Mouse (Mus musculus) kidney, embryonic 16.5 days (tissue): ENCODE measurements around the gene Slc39a7. TPM values are rescaled to one million over a fixed set of nuclear protein-coding genes. Genes with fewer than 3 reads are reported as not detected.
"Not testable (repeated sequence)": the region's sequence is repeated elsewhere in the genome, so short reads cannot be mapped to it uniquely, and the experiment has no call there.

Experiments used
- ATAC-seq: fragments of 200-750 bp; cut with Nextera tagmentation; 2 replicates; pipeline ENCODE4 v1.8.0; 2017; ENCODE audit warnings: moderate TSS enrichment; ENCODE audit not compliant: low FRiP score, low TSS enrichment
- H3K27ac ChIP-seq: fragments of 300-500 bp; sonication (generic); 2 replicates; pipeline ENCODE4 v1.5.1; 2014; ENCODE audit warnings: low read length
- H3K27me3 ChIP-seq: fragments of 300-500 bp; sonication (generic); 2 replicates; pipeline ENCODE4 v1.6.1; 2014; ENCODE audit warnings: low read length, control low read depth, mixed read lengths; ENCODE audit not compliant: insufficient read depth
- H3K36me3 ChIP-seq: fragments of 300-500 bp; sonication (generic); 2 replicates; pipeline ENCODE4 v1.6.1; 2014; ENCODE audit warnings: low read length, control low read depth, mixed read lengths; ENCODE audit not compliant: insufficient read depth
- H3K4me1 ChIP-seq: fragments of 300-500 bp; sonication (generic); 2 replicates; pipeline ENCODE4 v1.6.1; 2014; ENCODE audit warnings: low read length, control low read depth, mixed read lengths; ENCODE audit not compliant: insufficient read depth
- H3K4me2 ChIP-seq: fragments of 300-500 bp; sonication (generic); replicated peaks from 2 replicates; pipeline ENCODE4 v1.6.1; 2014; ENCODE audit warnings: low read depth, low read length
- H3K4me3 ChIP-seq: fragments of 300-500 bp; sonication (generic); 2 replicates; pipeline ENCODE4 v1.5.1; 2014; ENCODE audit warnings: mild to moderate bottlenecking, low read length
- H3K9ac ChIP-seq: fragments of 300-500 bp; sonication (generic); replicated peaks from 2 replicates; pipeline ENCODE4 v1.6.1; 2014; ENCODE audit warnings: low read length
- H3K9me3 ChIP-seq: fragments of 300-500 bp; sonication (generic); 2 replicates; pipeline ENCODE4 v1.6.1; 2016; ENCODE audit warnings: low read length, control low read depth
- WGBS: fragments of 180-500 bp; shearing (Covaris S2); extraction: QIAGEN DNeasy Blood & Tissue Kit; methylation state at CpG from one replicate; pipeline ENCODE4 v1.1.7; 2014; 5-methylcytosine and 5-hydroxymethylcytosine counted together
- polyA plus RNA-seq: library from polyadenylated mRNA; unstranded; fragments of >200 nt; fragmentation: Nextera tagmentation; extraction: Ambion mirVana; gene quantifications from 2 replicates; pipeline ENCODE4 v1.2.1, GENCODE M21; 2015

Slc39a7 gene
- polyA plus RNA-seq, 1 experiment from 2014 or later: 231 TPM

GRCm38 (mm10) chr17:34006570-34006969 is 24.9 kb downstream of the Slc39a7 start:
- H3K9me3 ChIP-seq: no peaks in the 10 kb centered on the region
- no peak overlapping the region for H3K4me3 ChIP-seq
- no peaks in the 10 kb centered on the region for H3K4me1 ChIP-seq
- no peak overlapping the region for H3K9ac ChIP-seq
- H3K36me3 ChIP-seq: no peaks in the 10 kb centered on the region
- no peak overlapping the region for H3K27ac ChIP-seq
- peaks cover 14% of the 10 kb centered on the region for H3K27me3 ChIP-seq
- ATAC-seq: no peak
- WGBS: 46% methylated on average over 2 of the region's 2 CpGs
- no peak overlapping the region for H3K4me2 ChIP-seq

GRCm38 (mm10) chr17:34003426-34003825 is 28.1 kb downstream of the Slc39a7 start:
- H3K36me3 ChIP-seq: no peaks in the 10 kb centered on the region
- ATAC-seq: no peak
- H3K9ac ChIP-seq: no peak overlapping the region
- 0 out of 2 replicates have a peak, but pooled peaks cover 4% of the 10 kb centered on the region for H3K4me1 ChIP-seq
- no peak overlapping the region for H3K27ac ChIP-seq
- H3K27me3 ChIP-seq: peaks cover 41% of the 10 kb centered on the region
- H3K4me3 ChIP-seq: no peak overlapping the region
- WGBS: 2% methylated on average over 5 of the region's 5 CpGs
- H3K4me2 ChIP-seq: no peak overlapping the region
- H3K9me3 ChIP-seq: no peaks in the 10 kb centered on the region

GRCm38 (mm10) chr17:34000796-34001195 is 30.7 kb downstream of the Slc39a7 start:
- H3K9me3 ChIP-seq, H3K27ac ChIP-seq, H3K36me3 ChIP-seq, H3K4me3 ChIP-seq, ATAC-seq, H3K4me1 ChIP-seq, H3K9ac ChIP-seq: not testable (repeated sequence)
- Histone ChIP-seq H3K27me3 (peaks cover 42% of the 10 kb centered on the region), H3K4me2 (peak overlapping the region; percentile 98; the same call in 1 of the 2 replicates)
- WGBS: 71% methylated on average over 2 of the region's 2 CpGs

GRCm38 (mm10) chr17:34000150-34000537 is 31.3 kb downstream of the Slc39a7 start, which contains the start of gene H2-K1:
Gene H2-K1 (minus strand): TSS chr17:34000347.
- ATAC-seq: peak; percentile 90
- H3K36me3 ChIP-seq: no peaks in the 10 kb centered on the region
- H3K27ac ChIP-seq: no peak within 1 kb of the TSS
- WGBS: 0% methylated on average over 27 of the region's 30 CpGs
- H3K4me3 ChIP-seq: peak within 1 kb of the TSS; percentile 61
- H3K4me1 ChIP-seq: 0 out of 2 replicates have a peak, but pooled peaks cover 4% of the 10 kb centered on the region
- peak within 1 kb of the TSS; percentile 65 for H3K9ac ChIP-seq
- peaks cover 36% of the 10 kb centered on the region for H3K27me3 ChIP-seq
- no peaks in the 10 kb centered on the region for H3K9me3 ChIP-seq
- peak within 1 kb of the TSS; percentile 98 for H3K4me2 ChIP-seq

- no peak overlapping the region for H3K27ac ChIP-seq
- H3K36me3 ChIP-seq: no peaks in the 10 kb centered on the region
- 1% methylated on average over 81 of the region's 87 CpGs for WGBS
- H3K9me3 ChIP-seq: no peaks in the 10 kb centered on the region
- peak overlapping the region; percentile 61 for H3K4me3 ChIP-seq
- peak overlapping the region; percentile 65 for H3K9ac ChIP-seq
- peaks cover 36% of the 10 kb centered on the region for H3K27me3 ChIP-seq
- peak; percentile 9; the same call in 1 of the 2 replicates for ATAC-seq
- H3K4me2 ChIP-seq: peak overlapping the region; percentile 98
- H3K4me1 ChIP-seq: 0 out of 2 replicates have a peak, but pooled peaks cover 4% of the 10 kb centered on the region
Measured at GRCm38 (mm10) chr17:33999341-34000149, 31.9 kb downstream of the Slc39a7 start.

GRCm38 (mm10) chr17:33998697-33999096 is 32.8 kb downstream of the Slc39a7 start:
- H3K4me1 ChIP-seq, H3K27ac ChIP-seq, H3K4me3 ChIP-seq, H3K9ac ChIP-seq, H3K4me2 ChIP-seq, ATAC-seq, H3K9me3 ChIP-seq, H3K36me3 ChIP-seq: not testable (repeated sequence)
- peaks cover 36% of the 10 kb centered on the region for H3K27me3 ChIP-seq
- WGBS: 45% methylated on average over 5 of the region's 5 CpGs

GRCm38 (mm10) chr17:33997025-33997424 is 34.5 kb downstream of the Slc39a7 start:
- H3K4me1 ChIP-seq, ATAC-seq, H3K4me2 ChIP-seq, H3K4me3 ChIP-seq, H3K36me3 ChIP-seq, H3K9me3 ChIP-seq, H3K27ac ChIP-seq, H3K9ac ChIP-seq: not testable (repeated sequence)
- 89% methylated on average over 2 of the region's 2 CpGs for WGBS
- peaks cover 35% of the 10 kb centered on the region for H3K27me3 ChIP-seq

- Histone ChIP-seq H3K4me2 (no peak overlapping the region), H3K9ac (no peak overlapping the region), H3K9me3 (no peaks in the 10 kb centered on the region), H3K27ac (no peak overlapping the region), H3K36me3 (no peaks in the 10 kb centered on the region), H3K27me3 (peaks cover 21% of the 10 kb centered on the region), H3K4me1 (0 out of 2 replicates have a peak, but pooled peaks cover 4% of the 10 kb centered on the region), H3K4me3 (no peak overlapping the region)
- WGBS: 27% methylated on average over 3 of the region's 3 CpGs
- ATAC-seq: no peak
Measured at GRCm38 (mm10) chr17:33995651-33996050, 35.8 kb downstream of the Slc39a7 start.

GRCm38 (mm10) chr17:33994959-33995358 is 36.5 kb downstream of the Slc39a7 start:
- 0 out of 2 replicates have a peak, but pooled peaks cover 3% of the 10 kb centered on the region for H3K4me1 ChIP-seq
- 89% methylated on average over 8 of the region's 8 CpGs for WGBS
- no peak overlapping the region for H3K27ac ChIP-seq
- no peak overlapping the region for H3K4me2 ChIP-seq
- no peaks in the 10 kb centered on the region for H3K36me3 ChIP-seq
- no peak overlapping the region for H3K9ac ChIP-seq
- H3K27me3 ChIP-seq: peaks cover 15% of the 10 kb centered on the region
- H3K9me3 ChIP-seq: no peaks in the 10 kb centered on the region
- H3K4me3 ChIP-seq: no peak overlapping the region
- ATAC-seq: no peak
